Mouse (Mus musculus) megakaryocyte, embryonic 14.5 days (primary cell): Measurements from ENCODE around the gene Gm42791. TPM values are rescaled to one million over a fixed set of nuclear protein-coding genes. Genes with fewer than 3 reads are reported as not detected.

ENCODE experiments used
- H3K27me3 ChIP-seq: replicated peaks from 2 replicates; pipeline ENCODE3; 2012; ENCODE audit warnings: inconsistent platforms
- H3K36me3 ChIP-seq: replicated peaks from 2 replicates; pipeline ENCODE3; 2012; ENCODE audit warnings: low read length, inconsistent platforms, mixed read lengths
- H3K4me1 ChIP-seq: 2 replicates; pipeline ENCODE4 v1.6.1; 2012; ENCODE audit warnings: inconsistent platforms
- H3K4me3 ChIP-seq: replicated peaks from 2 replicates; pipeline ENCODE3; 2012; ENCODE audit warnings: moderate library complexity, mild to moderate bottlenecking, inconsistent platforms
- H3K9me3 ChIP-seq: 2 replicates; pipeline ENCODE4 v1.6.1; 2012; ENCODE audit warnings: inconsistent platforms
- FLI1 ChIP-seq: IDR thresholded peaks from 2 replicates; pipeline ENCODE4 v1.6.1; 2012; ENCODE audit warnings: low read length, inconsistent platforms, mixed read lengths
- GATA1 ChIP-seq: IDR thresholded peaks from 3 replicates; pipeline ENCODE4 v1.6.1; 2012; ENCODE audit warnings: mixed read lengths, low read length, inconsistent platforms, borderline replicate concordance
- polyA plus RNA-seq: library from polyadenylated mRNA; stranded (reverse); fragments of >175 nt; gene quantifications from 2 replicates; pipeline ENCODE4 v1.2.3, GENCODE M21; 2012; ENCODE audit warnings: low replicate concordance; ENCODE audit not compliant: insufficient read depth

The Gm42791 gene
- polyA plus RNA-seq, 1 experiment: not detected

- no peak overlapping the region for H3K4me3 ChIP-seq
- H3K36me3 ChIP-seq: no peaks in the 10 kb centered on the region
- peaks cover 28% of the 10 kb centered on the region for H3K9me3 ChIP-seq
- peaks cover 40% of the 10 kb centered on the region for H3K4me1 ChIP-seq
- no peak for TF ChIP-seq GATA1
- TF ChIP-seq FLI1: no peak
- peaks cover 5% of the 10 kb centered on the region for H3K27me3 ChIP-seq
Observed at GRCm38 (mm10) chr5:148980607-148981006, 14.3 kb downstream of the Gm42791 start.

DNA sequence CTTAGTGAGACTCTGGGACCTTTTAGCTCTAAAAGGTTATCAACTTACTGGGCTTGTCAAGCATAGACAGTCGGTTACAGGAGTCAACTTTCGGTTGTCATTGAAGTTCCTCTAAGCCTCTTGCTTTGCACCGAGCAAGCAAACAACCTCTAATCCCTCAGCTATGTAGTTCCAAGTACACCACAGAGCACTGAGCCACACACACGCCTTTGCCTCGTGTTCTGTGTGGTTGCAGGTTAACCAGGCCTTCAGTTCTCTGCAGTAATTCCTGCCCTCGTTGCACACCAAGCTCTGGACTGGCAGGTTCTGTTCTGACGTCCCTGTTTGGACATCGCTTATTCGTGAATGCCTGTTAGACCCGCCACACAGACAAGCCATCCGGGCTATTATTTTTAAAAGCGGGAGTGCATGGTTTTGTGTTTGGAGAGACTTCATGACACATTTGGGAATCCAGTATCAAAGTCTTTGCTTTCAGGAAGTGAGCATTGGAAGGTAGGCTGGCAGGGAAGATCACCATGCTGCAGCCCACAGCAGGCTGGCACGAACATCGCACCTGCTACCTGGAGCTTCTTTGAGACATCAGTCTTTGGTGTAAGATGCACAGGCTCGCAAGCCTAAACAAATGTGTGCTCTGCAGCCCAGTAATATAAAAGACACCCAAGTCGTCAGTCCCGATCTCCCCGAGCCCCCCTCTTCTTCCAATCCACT, 16.3 kb downstream of the Gm42791 start:
- Histone ChIP-seq H3K4me1 (peaks cover 50% of the 10 kb centered on the region), H3K9me3 (peaks cover 16% of the 10 kb centered on the region), H3K36me3 (no peaks in the 10 kb centered on the region), H3K27me3 (peaks cover 5% of the 10 kb centered on the region), H3K4me3 (no peak overlapping the region)
- no peak for TF ChIP-seq FLI1
- no peak for TF ChIP-seq GATA1

DNA sequence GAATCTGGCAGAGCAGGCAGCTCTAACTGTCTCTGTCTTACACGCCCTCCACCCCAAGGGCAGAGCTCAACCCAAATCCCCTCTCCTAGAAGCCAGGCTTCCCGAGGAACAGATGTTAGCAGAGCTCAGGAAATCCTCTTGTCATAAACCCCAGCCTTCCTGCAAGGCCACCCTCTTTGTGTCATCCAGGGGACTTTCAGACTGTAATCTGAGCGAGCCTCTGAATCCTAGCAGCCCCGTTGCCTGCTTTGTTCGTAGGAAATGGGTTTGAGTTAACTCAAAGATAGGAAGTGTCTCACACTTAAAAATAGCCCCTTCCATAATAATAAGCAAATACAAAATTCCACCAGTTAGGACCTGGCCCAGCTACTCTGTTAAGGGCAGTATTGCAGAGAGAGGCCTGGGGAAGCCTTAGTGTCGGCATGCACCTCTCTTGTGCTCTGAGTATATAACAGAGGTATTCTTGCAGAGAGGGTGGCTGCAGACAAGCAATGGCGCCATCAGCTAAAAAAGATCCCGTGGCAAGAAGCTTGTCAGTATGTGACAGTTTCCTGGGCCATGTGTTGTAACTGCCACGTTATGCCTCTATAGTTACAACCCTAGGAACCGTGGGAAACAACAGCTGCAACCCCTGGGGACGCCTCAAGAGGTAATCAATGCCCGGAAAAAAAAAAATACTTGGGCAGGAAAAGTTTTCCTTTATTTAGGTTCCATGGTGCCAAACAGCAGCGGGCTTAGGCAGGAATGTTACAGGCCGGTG, 17.1 kb downstream of the Gm42791 start:
- Histone ChIP-seq H3K9me3 (peaks cover 13% of the 10 kb centered on the region), H3K36me3 (no peaks in the 10 kb centered on the region), H3K27me3 (peaks cover 5% of the 10 kb centered on the region), H3K4me3 (no peak overlapping the region), H3K4me1 (peaks cover 50% of the 10 kb centered on the region)
- TF ChIP-seq GATA1: no peak
- no peak for TF ChIP-seq FLI1

- Histone ChIP-seq H3K36me3 (no peaks in the 10 kb centered on the region), H3K27me3 (peaks cover 5% of the 10 kb centered on the region), H3K4me1 (peaks cover 50% of the 10 kb centered on the region), H3K4me3 (no peak overlapping the region), H3K9me3 (peaks cover 6% of the 10 kb centered on the region; the same call in 1 of the 2 replicates)
- TF ChIP-seq FLI1 (no peak), GATA1 (no peak)
Observed at GRCm38 (mm10) chr5:148976876-148977275, 18.1 kb downstream of the Gm42791 start.

DNA sequence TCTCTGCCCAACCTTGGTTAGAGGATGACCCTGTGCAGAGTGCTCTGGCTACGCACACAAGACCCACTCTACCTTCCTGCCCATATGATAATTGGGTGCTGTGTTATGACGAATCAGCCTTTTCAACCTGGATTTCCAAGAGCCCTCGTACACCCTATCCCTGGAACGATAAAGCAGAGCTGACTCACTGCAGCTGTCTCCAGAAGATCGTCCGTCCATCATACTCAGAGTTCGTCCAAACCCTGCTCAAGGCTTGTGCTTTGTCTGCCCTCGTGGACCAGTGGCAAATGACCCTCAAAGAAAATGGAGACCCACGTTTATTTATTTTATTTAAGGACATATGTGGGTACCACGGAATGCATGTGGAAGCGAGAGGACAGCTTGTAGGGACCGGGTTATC, 19.9 kb downstream of the Gm42791 start:
- Histone ChIP-seq H3K36me3 (no peaks in the 10 kb centered on the region), H3K4me1 (peaks cover 45% of the 10 kb centered on the region), H3K9me3 (peaks cover 6% of the 10 kb centered on the region; the same call in 1 of the 2 replicates), H3K27me3 (peaks cover 7% of the 10 kb centered on the region), H3K4me3 (no peak overlapping the region)
- TF ChIP-seq GATA1: no peak
- no peak for TF ChIP-seq FLI1

DNA sequence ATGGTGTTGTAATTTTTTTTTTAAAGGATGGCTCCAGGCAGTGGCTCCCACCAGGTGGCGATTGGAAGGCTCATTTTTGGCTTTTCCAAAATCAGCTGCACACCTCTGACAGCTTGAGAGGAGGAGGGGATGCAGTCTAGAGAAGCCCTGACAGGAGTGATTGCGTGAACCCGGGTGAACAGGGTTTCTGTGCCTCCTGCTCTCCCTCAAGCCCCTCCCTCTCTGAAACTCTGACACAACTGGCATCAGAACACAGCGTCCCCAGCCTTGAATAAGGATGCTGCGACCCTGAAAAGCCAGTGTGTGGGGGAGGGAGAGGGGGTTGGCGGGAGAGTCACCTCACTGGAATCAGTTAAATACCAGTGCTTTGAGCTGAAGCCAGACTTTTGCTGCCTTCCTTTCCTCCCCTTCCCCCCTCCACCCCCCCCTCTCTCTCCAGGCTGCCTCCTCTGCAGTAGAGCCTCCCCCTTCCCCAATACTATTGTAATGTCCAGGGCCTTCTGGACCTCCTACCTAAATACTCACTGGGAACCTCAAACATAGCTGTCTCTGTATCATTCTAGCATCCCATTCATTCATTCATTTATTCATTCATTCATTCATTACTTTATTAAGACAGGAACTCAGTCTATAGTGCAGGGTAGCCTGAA, 21.8 kb downstream of the Gm42791 start:
- H3K36me3 ChIP-seq: no peaks in the 10 kb centered on the region
- TF ChIP-seq GATA1 (no peak), FLI1 (no peak)
- H3K9me3 ChIP-seq: peaks cover 6% of the 10 kb centered on the region; the same call in 1 of the 2 replicates
- H3K27me3 ChIP-seq: peaks cover 6% of the 10 kb centered on the region
- no peak overlapping the region for H3K4me3 ChIP-seq
- H3K4me1 ChIP-seq: peaks cover 42% of the 10 kb centered on the region

DNA sequence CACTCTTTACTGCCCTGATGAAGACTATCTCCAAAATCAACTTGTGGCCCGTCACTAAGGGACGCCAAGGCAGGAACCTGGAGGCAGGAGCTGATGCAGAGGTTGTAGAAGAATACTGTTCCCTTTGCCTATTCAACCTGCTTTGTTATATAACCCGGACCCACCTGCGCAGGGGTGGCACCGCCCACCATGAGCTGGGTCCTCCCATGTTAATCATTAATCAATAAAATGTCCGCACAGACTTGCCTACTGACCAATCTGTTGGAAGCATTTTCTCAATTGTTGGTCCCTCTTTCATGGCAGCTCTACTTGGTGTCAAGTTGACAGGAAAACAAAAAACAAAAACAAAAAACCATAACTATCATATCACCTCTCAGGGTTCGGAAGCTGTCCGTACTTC, 22.8 kb downstream of the Gm42791 start:
- H3K36me3 ChIP-seq: no peaks in the 10 kb centered on the region
- H3K9me3 ChIP-seq: peaks cover 6% of the 10 kb centered on the region; the same call in 1 of the 2 replicates
- H3K4me1 ChIP-seq: peaks cover 42% of the 10 kb centered on the region
- no peak overlapping the region for H3K4me3 ChIP-seq
- TF ChIP-seq FLI1 (no peak), GATA1 (no peak)
- peaks cover 6% of the 10 kb centered on the region for H3K27me3 ChIP-seq

GRCm38 (mm10) chr5:148969648-148970047, 25.3 kb downstream of the Gm42791 start:
- H3K36me3 ChIP-seq: no peaks in the 10 kb centered on the region
- peaks cover 2% of the 10 kb centered on the region for H3K27me3 ChIP-seq
- no peaks in the 10 kb centered on the region for H3K9me3 ChIP-seq
- no peak overlapping the region for H3K4me3 ChIP-seq
- TF ChIP-seq GATA1 (no peak), FLI1 (no peak)
- H3K4me1 ChIP-seq: peaks cover 53% of the 10 kb centered on the region

DNA sequence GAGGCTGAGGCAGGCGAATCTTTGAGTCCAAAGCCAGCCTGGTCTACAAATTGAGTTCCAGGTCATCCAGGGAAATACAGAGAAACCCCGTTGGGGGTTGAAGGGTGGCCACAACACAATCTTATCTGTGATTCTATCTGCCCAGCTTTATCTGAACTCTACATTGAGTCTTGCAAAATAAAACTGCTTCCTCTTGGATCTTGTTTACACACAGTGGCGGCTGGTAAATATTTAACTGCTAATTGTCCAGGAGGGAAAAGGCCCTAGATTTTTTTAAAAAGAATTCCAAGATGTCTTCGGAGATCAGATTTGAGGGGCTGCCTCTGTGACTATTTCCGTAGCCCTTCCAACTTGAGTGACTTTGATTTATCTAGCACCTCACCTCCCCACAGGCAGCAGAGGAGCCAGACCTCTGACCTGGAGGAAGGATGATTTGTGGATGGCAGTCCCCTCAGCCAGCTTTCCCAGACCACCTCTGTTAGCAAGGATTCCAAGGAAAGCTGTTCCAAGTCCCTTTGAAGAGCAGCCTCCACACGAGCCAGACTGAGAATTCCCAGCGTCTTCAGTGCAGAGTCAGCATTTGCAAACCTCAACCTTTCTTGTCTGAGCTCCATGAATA, 25.9 kb downstream of the Gm42791 start:
- Histone ChIP-seq H3K27me3 (peaks cover 2% of the 10 kb centered on the region), H3K4me1 (peaks cover 53% of the 10 kb centered on the region), H3K4me3 (no peak overlapping the region), H3K9me3 (no peaks in the 10 kb centered on the region), H3K36me3 (no peaks in the 10 kb centered on the region)
- no peak for TF ChIP-seq FLI1
